Mouse (Mus musculus): ENCODE results near the gene Gm47429. TPM values are rescaled to one million over a fixed set of nuclear protein-coding genes. Genes with fewer than 3 reads are reported as not detected.
A peak's percentile ranks its signal among the peaks of the same experiment; 100 is the strongest.

Gm47429 gene
- polyA plus RNA-seq, 1 experiment, result not detected

GRCm38 (mm10) chr13:50426686-50427085 lies 17.0 kb downstream of the Gm47429 start:
- Histone ChIP-seq H3K36me3 (ENCODE audit: control insufficient read depth, insufficient read depth, low read length) (peaks cover 65% of the 10 kb centered on the region), H3K4me1 (ENCODE audit: control insufficient read depth, insufficient read depth, insufficient read length, low read length) (no peaks in the 10 kb centered on the region), H3K4me3 (ENCODE audit: low read depth, low read length) (no peak overlapping the region), H3K27ac (ENCODE audit: insufficient read depth, low read depth, low read length) (no peak overlapping the region), H3K27me3 (ENCODE audit: control insufficient read depth, insufficient read depth, low read length) (no peaks in the 10 kb centered on the region)
- WGBS, result 59% methylated on average over 4 of the region's 4 CpGs
- TF ChIP-seq CTCF (IDR thresholded peaks at IDR 0.05; ENCODE audit: extremely low read depth, insufficient read length, insufficient replicate concordance, low read depth, low read length), result no peak
- no peak for TF ChIP-seq POLR2A (IDR thresholded peaks at IDR 0.05; ENCODE audit: low read depth, low read length)

- H3K4me3 ChIP-seq (ENCODE audit: low read depth, low read length), result no peak overlapping the region
- no peak overlapping the region for H3K27ac ChIP-seq (ENCODE audit: insufficient read depth, low read depth, low read length)
- 91% methylated on average over 2 of the region's 2 CpGs for WGBS
- no peak for TF ChIP-seq CTCF (IDR thresholded peaks at IDR 0.05; ENCODE audit: extremely low read depth, insufficient read length, insufficient replicate concordance, low read depth, low read length)
- no peak for TF ChIP-seq POLR2A (IDR thresholded peaks at IDR 0.05; ENCODE audit: low read depth, low read length)
- H3K4me1 ChIP-seq (ENCODE audit: control insufficient read depth, insufficient read depth, insufficient read length, low read length), result no peaks in the 10 kb centered on the region
- no peaks in the 10 kb centered on the region for H3K27me3 ChIP-seq (ENCODE audit: control insufficient read depth, insufficient read depth, low read length)
- H3K36me3 ChIP-seq (ENCODE audit: control insufficient read depth, insufficient read depth, low read length), result peaks cover 62% of the 10 kb centered on the region
These were observed 19.2 kb downstream of the Gm47429 start for GRCm38 (mm10) chr13:50424517-50424916.

GRCm38 (mm10) chr13:50423625-50424209 lies 20.0 kb downstream of the Gm47429 start:
- WGBS, result 86% methylated on average over 8 of the region's 8 CpGs
- no peak for TF ChIP-seq CTCF (IDR thresholded peaks at IDR 0.05; ENCODE audit: extremely low read depth, insufficient read length, insufficient replicate concordance, low read depth, low read length)
- H3K4me1 ChIP-seq (ENCODE audit: control insufficient read depth, insufficient read depth, insufficient read length, low read length), result peaks cover under 1% of the 10 kb centered on the region; the same call in 1 of the 2 replicates
- H3K4me3 ChIP-seq (ENCODE audit: low read depth, low read length), result no peak overlapping the region
- peaks cover 55% of the 10 kb centered on the region for H3K36me3 ChIP-seq (ENCODE audit: control insufficient read depth, insufficient read depth, low read length)
- no peaks in the 10 kb centered on the region for H3K27me3 ChIP-seq (ENCODE audit: control insufficient read depth, insufficient read depth, low read length)
- no peak overlapping the region for H3K27ac ChIP-seq (ENCODE audit: insufficient read depth, low read depth, low read length)

DNA sequence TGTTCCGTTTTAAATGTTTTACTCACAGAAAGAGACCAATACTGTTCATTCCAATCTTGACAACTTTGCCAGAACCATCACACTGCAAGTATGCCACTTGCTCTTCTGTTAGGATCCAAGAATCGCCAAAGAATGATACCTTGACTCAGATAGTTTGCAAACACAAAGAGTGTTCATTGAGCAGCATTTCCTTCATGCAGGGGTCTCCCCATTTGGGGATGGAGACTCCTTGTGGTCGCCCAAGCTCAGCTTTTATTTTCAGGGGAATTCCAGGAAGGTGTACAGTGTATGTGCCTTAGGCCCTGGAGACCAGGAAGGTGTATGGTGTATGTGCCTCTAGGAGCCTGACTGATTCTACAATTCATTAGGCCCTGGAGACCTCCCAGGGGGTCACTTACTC lies 25.3 kb downstream of the Gm47429 start:
- peaks cover 11% of the 10 kb centered on the region; the same call in 1 of the 2 replicates for H3K4me1 ChIP-seq (ENCODE audit: control insufficient read depth, insufficient read depth, insufficient read length, low read length)
- no peaks in the 10 kb centered on the region for H3K27me3 ChIP-seq (ENCODE audit: control insufficient read depth, insufficient read depth, low read length)
- 42% methylated on average over 3 of the region's 3 CpGs for WGBS
- TF ChIP-seq CTCF (IDR thresholded peaks at IDR 0.05; ENCODE audit: extremely low read depth, insufficient read length, insufficient replicate concordance, low read depth, low read length), result no peak
- no peak for TF ChIP-seq POLR2A (IDR thresholded peaks at IDR 0.05; ENCODE audit: low read depth, low read length)
- H3K4me3 ChIP-seq (ENCODE audit: low read depth, low read length), result peak overlapping the region; percentile 22; the same call in 1 of the 2 replicates
- peaks cover 15% of the 10 kb centered on the region for H3K36me3 ChIP-seq (ENCODE audit: control insufficient read depth, insufficient read depth, low read length)
- no peak overlapping the region; the same call in 1 of the 2 replicates for H3K27ac ChIP-seq (ENCODE audit: insufficient read depth, low read depth, low read length)

GRCm38 (mm10) chr13:50417389-50418183 lies 26.1 kb downstream of the Gm47429 start, which contains the start of gene Fbxw17:
Gene Fbxw17, plus strand, starts transcription at chr13:50417864.
- WGBS, result 8% methylated on average over 35 of the region's 35 CpGs
- peak within 1 kb of the TSS; percentile 20; the same call in 1 of the 2 replicates for H3K27ac ChIP-seq (ENCODE audit: insufficient read depth, low read depth, low read length)

More at GRCm38 (mm10) chr13:50417389-50418183, 26.1 kb downstream of the Gm47429 start, which contains the start of gene Fbxw17:
- peaks cover 8% of the 10 kb centered on the region for H3K36me3 ChIP-seq (ENCODE audit: control insufficient read depth, insufficient read depth, low read length)
- TF ChIP-seq POLR2A (IDR thresholded peaks at IDR 0.05; ENCODE audit: low read depth, low read length), result 0 out of 2 replicates have a peak, but pooled peaks have one; percentile 30
- TF ChIP-seq CTCF (IDR thresholded peaks at IDR 0.05; ENCODE audit: extremely low read depth, insufficient read length, insufficient replicate concordance, low read depth, low read length), result no peak
- peaks cover 11% of the 10 kb centered on the region; the same call in 1 of the 2 replicates for H3K4me1 ChIP-seq (ENCODE audit: control insufficient read depth, insufficient read depth, insufficient read length, low read length)
- no peaks in the 10 kb centered on the region for H3K27me3 ChIP-seq (ENCODE audit: control insufficient read depth, insufficient read depth, low read length)
- H3K4me3 ChIP-seq (ENCODE audit: low read depth, low read length), result peak within 1 kb of the TSS; percentile 93

Other genes starting within 250 kb of the Gm47429 start
- not detected in 2 replicates for gene Gm906, start 193.6 kb downstream of the Gm47429 start, polyA plus RNA-seq (2012; rRNA removed)
- gene Fbxw17, start 26.0 kb downstream of the Gm47429 start, polyA plus RNA-seq (2012; rRNA removed), result 6.4 and 17.0 TPM in 2 replicates
- gene Nutm2, start 23.4 kb upstream of the Gm47429 start, polyA plus RNA-seq (2012; rRNA removed), result not detected in 2 replicates
- not detected in 2 replicates for gene Gm904, start 199.3 kb upstream of the Gm47429 start, polyA plus RNA-seq (2012; rRNA removed)